Mouse (Mus musculus): ENCODE data around the gene Ilvbl. TPM values are rescaled to one million over a fixed set of nuclear protein-coding genes. Genes with fewer than 3 reads are reported as not detected.
"Not testable (repeated sequence)": the region's sequence is repeated elsewhere in the genome, so short reads cannot be mapped to it uniquely, and the experiment has no call there.

Ilvbl gene
- total RNA-seq, 2 experiments from 2014 or later: 15.6 to 24.1 TPM

DNA sequence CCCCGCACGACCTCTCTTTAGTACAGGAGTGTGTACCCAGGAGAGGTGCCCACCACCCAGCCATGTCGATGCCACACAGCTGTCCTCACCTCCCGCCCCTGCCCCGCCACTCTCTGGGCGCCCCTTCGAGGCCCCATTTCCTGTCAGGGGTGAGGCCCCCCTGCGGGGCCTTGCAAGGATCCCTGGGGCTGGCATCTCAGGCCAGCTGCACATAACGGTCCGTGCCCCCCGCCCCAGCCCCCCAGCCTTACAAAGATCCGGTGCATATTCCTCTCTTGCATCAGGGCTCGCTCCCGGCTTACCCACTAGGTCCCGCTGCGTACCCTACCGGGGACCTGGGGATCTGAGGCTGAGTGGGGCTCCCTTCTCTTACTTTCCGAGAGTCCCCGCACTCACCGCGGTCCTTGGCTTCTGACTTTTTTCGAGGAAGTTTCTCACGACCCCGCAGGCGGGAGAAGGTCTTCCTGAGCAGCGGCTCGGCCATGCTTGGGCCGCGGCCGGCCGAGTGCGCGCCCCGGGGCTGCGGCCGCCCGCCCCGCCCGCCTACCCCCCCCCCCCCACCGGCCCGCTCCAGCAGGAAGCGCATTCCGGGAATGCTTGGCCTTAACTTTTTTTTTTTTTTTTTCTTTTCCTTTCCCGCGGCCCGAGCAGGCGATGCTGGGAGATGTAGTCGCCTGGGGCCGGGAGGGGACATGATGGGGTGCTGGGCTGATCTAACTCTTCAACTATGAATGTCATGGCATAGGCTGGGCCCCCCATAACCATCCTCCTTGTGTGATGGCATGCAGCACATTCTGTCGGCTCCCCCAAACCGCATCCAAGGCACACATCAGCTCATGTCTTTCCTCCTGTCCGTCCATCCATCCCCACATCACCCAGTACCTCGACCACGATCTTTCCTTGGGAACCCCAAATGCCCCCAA, 17.5 kb downstream of the Ilvbl start, which contains the start of gene Syde1:
Gene Syde1, minus strand, starts transcription at position 559 of the 923 bp plus-strand sequence.
- no peak for DNase-seq

DNA sequence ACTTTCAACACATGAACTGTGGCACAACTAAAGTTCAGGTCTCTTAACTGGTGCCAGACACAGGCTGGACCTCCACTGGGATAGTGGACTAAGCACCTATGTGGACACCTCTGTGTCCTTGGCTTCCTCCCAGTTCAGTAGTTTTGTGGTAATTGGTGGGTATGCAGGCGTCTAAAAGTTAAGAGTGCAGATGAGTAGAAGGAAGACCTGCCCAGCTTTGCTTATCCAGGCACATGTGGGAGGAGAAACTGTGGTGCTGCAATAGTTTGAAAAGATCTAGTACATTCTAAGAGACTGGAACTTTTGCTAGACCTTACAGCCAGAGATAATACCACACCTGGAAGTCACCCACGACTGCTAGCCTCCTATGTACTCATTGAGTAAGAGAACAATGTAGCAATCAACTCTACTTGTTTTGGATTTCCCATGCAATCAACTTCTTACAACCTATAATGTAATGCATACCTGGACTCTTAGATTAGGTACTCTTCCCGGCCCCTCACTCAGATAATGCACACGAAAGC, 18.8 kb downstream of the Ilvbl start:
- no peak for DNase-seq

DNA sequence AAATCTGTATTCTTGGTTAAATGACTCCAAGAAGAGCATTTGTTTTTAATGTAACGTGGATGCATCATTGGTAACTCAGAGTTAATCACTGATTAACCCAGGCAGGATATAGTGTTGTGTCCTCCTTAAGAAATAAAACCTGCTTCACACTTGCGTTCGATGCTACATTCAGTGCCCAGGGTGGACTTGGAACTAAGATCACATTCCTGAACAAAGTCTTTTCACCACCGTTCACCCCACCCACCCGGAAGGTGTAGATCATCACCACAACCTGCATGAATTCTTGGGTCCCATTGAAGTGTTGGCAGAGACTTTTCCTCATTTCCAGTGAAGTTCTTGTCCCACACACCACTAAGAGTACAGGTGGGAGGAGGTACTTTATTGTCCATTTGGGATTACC, 19.6 kb downstream of the Ilvbl start:
- DNase-seq: no peak

DNA sequence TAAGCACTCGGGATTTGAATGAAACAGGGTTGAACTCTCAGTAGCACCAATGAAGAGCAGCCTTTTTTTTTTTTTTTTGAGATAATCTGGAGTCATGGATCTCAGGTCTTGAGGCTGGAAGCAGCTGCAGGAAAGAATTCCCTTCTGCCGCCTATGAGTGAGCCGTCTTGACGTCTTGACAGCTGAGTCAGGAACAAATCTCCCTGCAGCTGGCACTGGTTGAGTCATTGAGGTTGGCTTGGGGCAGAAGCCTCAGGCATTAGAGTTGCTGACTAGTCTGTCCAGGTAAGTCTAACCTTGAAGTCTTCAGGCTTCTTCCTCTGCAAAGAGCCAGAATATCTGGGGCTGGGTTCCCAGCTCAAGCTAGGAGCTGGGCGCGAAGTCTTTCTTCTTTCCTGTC, 20.0 kb downstream of the Ilvbl start:
- no peak for DNase-seq

DNA sequence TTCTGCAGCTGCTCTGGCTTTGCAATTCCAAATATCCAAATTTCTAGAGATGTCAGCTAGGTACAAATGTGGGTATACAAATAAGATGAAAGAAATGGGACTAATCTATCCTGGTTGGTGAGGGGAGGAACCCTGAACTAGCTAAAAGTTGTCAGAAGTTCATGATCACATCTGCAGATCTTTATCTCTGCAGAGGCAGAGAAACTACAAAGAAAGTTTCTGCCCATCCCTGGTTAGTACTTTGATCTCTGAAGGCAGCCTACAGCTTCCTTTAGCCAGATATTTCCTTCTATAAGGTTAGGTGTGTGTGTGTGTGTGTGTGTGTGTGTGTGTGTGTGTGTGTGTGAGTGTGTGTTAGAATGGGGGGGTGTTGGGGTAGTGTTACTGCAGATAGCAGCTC, 20.4 kb downstream of the Ilvbl start:
- DNase-seq: no peak

DNA sequence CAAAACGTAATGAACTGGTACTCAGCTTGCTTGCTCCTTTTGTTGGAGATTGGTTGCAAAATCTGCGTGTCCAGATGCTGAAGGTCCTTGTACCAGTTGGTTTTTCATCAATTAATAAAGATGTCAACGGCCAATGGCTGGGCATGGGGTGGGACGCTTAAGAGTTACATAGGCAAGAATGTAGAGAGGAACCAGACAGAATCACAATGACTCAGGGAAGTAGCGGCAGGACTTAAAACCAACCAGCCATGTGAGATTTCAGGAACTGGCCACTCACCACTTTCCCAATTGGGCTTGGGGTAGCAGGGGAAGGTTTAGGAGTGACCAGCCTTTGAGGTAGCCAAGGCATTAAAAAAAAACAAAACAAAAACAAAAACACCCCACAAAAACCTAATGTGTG, 25.7 kb downstream of the Ilvbl start:
- DNase-seq: no peak

DNA sequence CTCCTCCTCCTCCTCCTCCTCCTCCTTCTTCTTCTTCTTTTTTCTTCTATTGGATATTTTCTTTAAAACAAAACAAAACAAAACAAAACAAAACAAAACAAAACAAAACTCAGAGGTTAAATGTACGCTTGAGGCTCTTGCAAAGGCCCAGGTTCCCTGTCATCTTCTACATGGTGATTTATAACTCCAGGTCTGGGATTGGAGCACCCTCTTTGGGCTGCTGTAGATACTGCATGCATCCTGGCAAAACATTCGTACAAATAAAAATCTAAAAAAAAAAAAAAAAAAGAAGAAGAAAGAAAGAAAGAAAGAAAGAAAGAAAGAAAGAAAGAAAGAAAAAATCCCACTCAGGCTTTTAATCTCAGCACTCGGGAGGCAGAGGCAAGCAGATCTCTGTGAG, 30.9 kb downstream of the Ilvbl start:
- DNase-seq: no peak

DNA sequence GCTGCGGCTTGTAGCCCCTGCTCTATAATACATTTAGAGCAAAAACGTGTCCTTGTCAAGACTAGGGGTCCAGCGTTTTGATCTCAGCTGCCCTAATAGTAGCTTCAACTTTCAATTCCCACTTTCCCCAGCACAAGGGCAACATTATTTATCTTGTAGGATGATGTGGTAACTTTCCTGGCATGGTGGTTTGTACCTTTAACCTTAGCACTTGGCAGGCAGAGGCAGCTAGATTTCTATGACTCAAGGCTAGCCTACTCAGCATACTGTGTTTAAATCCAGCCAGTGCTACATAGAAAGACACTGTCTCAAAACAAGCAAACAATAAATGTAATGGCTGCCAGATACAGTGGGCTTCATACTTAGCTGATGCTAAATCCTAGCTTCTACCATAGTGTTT, 33.5 kb downstream of the Ilvbl start:
- no peak for DNase-seq

DNA sequence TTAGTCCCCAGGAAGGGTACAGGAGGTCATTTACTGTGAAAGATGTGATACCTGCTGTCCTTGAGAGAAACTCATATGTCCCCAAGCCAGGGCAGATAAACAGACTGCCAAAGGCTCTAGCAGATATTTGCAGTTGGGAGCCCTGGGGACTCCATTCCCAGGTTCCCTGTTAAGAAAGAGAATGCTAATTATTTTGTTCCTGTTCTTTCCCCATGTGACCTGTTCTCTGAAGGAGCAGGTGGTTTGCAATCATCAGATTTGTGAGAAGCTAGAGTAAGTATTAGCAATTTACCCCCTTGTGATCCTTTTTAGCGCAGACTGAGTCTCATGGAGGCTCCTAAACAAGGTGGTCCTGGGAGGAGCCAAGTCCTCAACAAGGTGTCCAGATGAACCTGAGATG, 43.8 kb downstream of the Ilvbl start, which contains the start of gene Olfr1357:
Gene Olfr1357, minus strand, starts transcription at position 101 of the 400 bp plus-strand sequence.
- DNase-seq: no peak

DNA sequence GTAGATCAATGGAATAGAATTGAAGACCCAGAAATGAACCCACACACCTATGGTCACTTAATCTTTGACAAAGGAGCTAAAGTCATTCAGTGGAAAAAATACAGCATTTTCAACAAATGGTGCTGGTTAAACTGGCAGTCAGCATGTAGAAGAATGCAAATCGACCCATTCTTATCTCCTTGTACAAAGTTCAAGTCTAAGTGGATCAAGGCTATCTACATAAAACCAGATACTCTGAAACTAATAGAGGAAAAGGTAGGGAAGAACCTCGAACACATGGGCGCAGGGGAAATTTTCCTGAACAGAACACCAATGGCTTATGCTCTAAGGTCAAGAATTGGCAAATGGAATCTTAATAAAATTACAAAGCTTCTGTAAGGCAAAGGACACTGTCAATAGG, 49.0 kb downstream of the Ilvbl start:
- DNase-seq: not testable (repeated sequence)

DNA sequence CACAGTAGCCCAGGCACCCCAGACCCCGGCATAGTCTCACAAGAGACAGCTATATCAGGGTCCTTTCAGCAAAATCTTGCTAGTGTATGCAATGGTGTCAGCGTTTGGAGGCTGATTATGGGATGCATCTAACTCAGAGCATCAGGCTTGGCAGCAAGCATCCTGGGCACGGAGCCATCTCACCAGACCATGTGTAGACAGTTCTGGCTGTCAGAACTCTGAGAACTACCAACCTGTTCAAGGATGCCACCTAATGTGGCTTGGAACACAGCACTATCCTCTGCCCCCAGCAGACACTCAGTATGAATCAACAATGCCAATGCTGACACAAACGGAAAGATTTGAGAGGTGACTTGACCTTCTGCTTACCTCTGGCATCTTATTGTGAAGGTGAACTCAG, 56.0 kb downstream of the Ilvbl start:
- peak; percentile 31 to 40 for DNase-seq

DNA sequence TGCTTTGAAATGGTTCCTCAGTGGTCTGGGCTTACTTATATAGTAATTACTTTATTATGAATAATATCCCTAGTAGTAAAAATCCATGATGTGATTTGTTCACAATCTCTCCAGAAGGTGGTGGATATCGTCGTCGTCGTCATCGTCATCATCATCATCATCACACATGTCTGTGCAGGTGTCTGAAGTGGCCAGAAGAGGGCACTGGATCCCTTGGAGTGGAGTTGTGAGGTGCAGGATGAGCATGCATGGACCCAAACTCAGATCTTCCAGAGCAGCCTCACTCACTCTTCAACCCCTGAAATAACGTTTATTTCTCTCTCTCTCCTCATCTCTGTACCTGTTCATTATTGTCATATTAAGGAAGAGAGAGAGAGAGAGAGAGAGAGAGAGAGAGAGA, 58.2 kb downstream of the Ilvbl start:
- DNase-seq: peak; percentile 23 to 29

Small RNA genes lying within 50 kb of the gene (microRNA-seq; reads per million reads assigned to microRNA genes)
- 0 reads per million in 2 experiments for gene Gm27541

Other genes starting within 250 kb of the Ilvbl start
- 100 to 1,000 TPM; 207 to 225 TPM for gene Agpat3, start 221.9 kb upstream of the Ilvbl start, total RNA-seq (2021)
- 100 to 1,000 TPM; 337 to 355 TPM for gene Rrp1, start 161.3 kb upstream of the Ilvbl start, total RNA-seq (2021)
- gene Cstb, start 148.7 kb upstream of the Ilvbl start, total RNA-seq (2021): 10 to 100 TPM; 33.5 to 35.0 TPM
- 100 to 1,000 TPM in 1 of 2 experiments, 10 to 100 TPM in 1; 93.3 to 102 TPM for gene Pdxk, start 109.4 kb upstream of the Ilvbl start, total RNA-seq (2021)
- gene Olfr1358, start 56.9 kb upstream of the Ilvbl start, total RNA-seq (2021): not detected
- 1 to 10 TPM; 5.0 to 5.2 TPM for gene Syde1, start 17.6 kb downstream of the Ilvbl start, total RNA-seq (2021)
- gene Olfr1357, start 43.7 kb downstream of the Ilvbl start, total RNA-seq (2021): not detected
- not detected for gene Casp14, start 143.9 kb downstream of the Ilvbl start, total RNA-seq (2021)
- under 1 TPM; 0.23 to 0.60 TPM for gene Ccdc105, start 178.7 kb downstream of the Ilvbl start, total RNA-seq (2021)
- gene Slc1a6, start 206.2 kb downstream of the Ilvbl start, total RNA-seq (2021): 10 to 100 TPM in 1 of 2 experiments, 1 to 10 TPM in 1; 9.7 to 11.5 TPM

All from layer of hippocampus, postnatal 36 days (tissue).